In genomic region chr1:181889670-181890069, GRCm38 (mm10) we compare ENCODE assay signal across 21 mouse cellular contexts. TPM values are rescaled to one million over a fixed set of nuclear protein-coding genes. Genes with fewer than 3 reads are reported as not detected.
DNase-seq lines count a peak whose midpoint lies in the region; TF ChIP-seq lines count a peak whose summit lies in the region.
"Had no signal": no experiment of that assay in that cellular context is flagged by ENCODE, and none has a peak within 500 bp of the region (broad histone marks: within the 10 kb centered on the region; RNA-seq: fewer than 3 reads in every experiment).

No protein-coding gene starts in this region.

- peak; percentile 74 for DNase-seq in heart, adult 11 months
- DNase-seq in heart, postnatal 14 days, result no peak
- peak; percentile 17 for DNase-seq in lung, adult 2 months
- no peak for DNase-seq in lung, postnatal 14 days
- no peak for DNase-seq in CH12.LX (ENCODE audit: extremely low read depth)
- DNase-seq: adrenal gland, adult 2 months; adrenal gland, postnatal 10 days; adrenal gland, postnatal 25 days; B cell, adult 2 months; cerebellum, adult 11 months; cerebellum, adult 18-20 months; cerebellum, adult 8-10 months; cerebellum, adult 9-11 months; cerebellum, postnatal 14 days; cerebellum, postnatal 36 days; embryo, embryonic 11 days had no signal

- TF ChIP-seq POLR2A in lung, adult 2 months (IDR thresholded peaks at IDR 0.05; ENCODE audit: borderline replicate concordance, extremely low read depth, low read depth, low read length), result no peak
- no peak for TF ChIP-seq POLR2A in CH12.LX (IDR thresholded peaks at IDR 0.05; ENCODE audit: low read depth, low read length)

- no peak overlapping the region for H3K9ac ChIP-seq in CH12.LX (ENCODE audit: insufficient read depth, low read depth)
- H3K9ac ChIP-seq: embryonic facial prominence, embryonic 15.5 days; forebrain, embryonic 12.5 days had no signal

- H3K27ac ChIP-seq in CH12.LX (ENCODE audit: insufficient read depth, low read depth), result no peak overlapping the region
- H3K27ac ChIP-seq: embryonic facial prominence, embryonic 13.5 days; embryonic facial prominence, embryonic 15.5 days; forebrain, embryonic 12.5 days had no signal

- intact Hi-C loops in heart, postnatal 14 days (cut with DNase I), result loop anchor here (1.0 to 2.0 kb wide), 3 partner anchors 226 to 651 kb away; no protein-coding TSS in a partner anchor

- 76% methylated on average over 7 of the region's 7 CpGs for WGBS in lung, adult 2 months

- no peak overlapping the region for H3K4me3 ChIP-seq in lung, adult 2 months (replicated peaks; ENCODE audit: extremely low read depth, low read depth, low read length)
- no peak overlapping the region for H3K4me3 ChIP-seq in CH12.LX (replicated peaks in 1 of 3; ENCODE audit: low read depth in 2 of 3, low read length in 2 of 3, poor library complexity in 1 of 3)
- H3K4me3 ChIP-seq: embryonic facial prominence, embryonic 13.5 days; embryonic facial prominence, embryonic 15.5 days; erythroblast, embryonic 14.5 days; forebrain, embryonic 10.5 days; forebrain, embryonic 12.5 days had no signal

- H3K27me3 ChIP-seq in CH12.LX (replicated peaks), result no peaks in the 10 kb centered on the region
- H3K27me3 ChIP-seq: embryonic facial prominence, embryonic 13.5 days; embryonic facial prominence, embryonic 15.5 days; forebrain, embryonic 12.5 days had no signal

- dilution Hi-C loops in CH12.LX (cut with MboI; ENCODE audit: extremely low pct_ligation_motif_present, extremely low pct_unique_long_range_greater_than_20kb, low sequenced_read_pairs), result no loop called here

- H3K79me2 ChIP-seq in CH12.LX (replicated peaks; ENCODE audit: control insufficient read depth, extremely low read depth, insufficient read depth, poor library complexity, severe bottlenecking), result no peaks in the 10 kb centered on the region

- no peaks in the 10 kb centered on the region for H3K4me1 ChIP-seq in lung, adult 2 months (ENCODE audit: control insufficient read depth, insufficient read depth, low read length)
- peaks cover 14 to 24% of the 10 kb centered on the region in 2 experiments for H3K4me1 ChIP-seq in CH12.LX (ENCODE audit: control insufficient read depth in 1 of 2, insufficient read depth in 2 of 2)
- H3K4me1 ChIP-seq: embryonic facial prominence, embryonic 15.5 days had no signal

- TF ChIP-seq EP300 in CH12.LX (IDR thresholded peaks at IDR 0.05; ENCODE audit: low read length), result no peak

- 0 out of 2 replicates have a peak overlapping the region, but pooled peaks have one; percentile 4 for H3K4me2 ChIP-seq in CH12.LX (ENCODE audit: insufficient read depth, low read depth, poor library complexity, severe bottlenecking)
- H3K4me2 ChIP-seq: forebrain, embryonic 12.5 days had no signal

- no peaks in the 10 kb centered on the region for H3K36me3 ChIP-seq in CH12.LX (replicated peaks in 1 of 2; ENCODE audit: control insufficient read depth in 1 of 2, insufficient read depth in 1 of 2, low read length in 1 of 2)
- H3K36me3 ChIP-seq: embryonic facial prominence, embryonic 13.5 days; embryonic facial prominence, embryonic 15.5 days; forebrain, embryonic 10.5 days; forebrain, embryonic 12.5 days had no signal

- in situ Hi-C loops in CH12.LX (cut with MboI; ENCODE audit: low pct_ligation_motif_present, low pct_unique_long_range_greater_than_20kb, low sequenced_read_pairs), result loop anchor here (5.0 to 25.0 kb wide), 3 partner anchors 115 to 623 kb away; partner anchors contain the start of gene Capn2

- no peak for TF ChIP-seq CTCF in lung, adult 2 months (IDR thresholded peaks at IDR 0.05; ENCODE audit: insufficient read depth, low read length)
- no peak for TF ChIP-seq CTCF in CH12.LX (conservative IDR thresholded peaks at IDR 0.05 in 1 of 2, IDR thresholded peaks at IDR 0.05 in 1 of 2; ENCODE audit: low read depth in 2 of 2, low read length in 2 of 2)

- no peak for TF ChIP-seq RAD21 in CH12.LX (IDR thresholded peaks at IDR 0.05; ENCODE audit: low read depth, low read length)

- H3K9me3 ChIP-seq in CH12.LX (replicated peaks; ENCODE audit: low read length), result no peaks in the 10 kb centered on the region
- H3K9me3 ChIP-seq: embryonic facial prominence, embryonic 13.5 days; embryonic facial prominence, embryonic 15.5 days; forebrain, embryonic 10.5 days; forebrain, embryonic 12.5 days had no signal

TF ChIP-seq in CH12.LX, 34 proteins besides CTCF, POLR2A, EP300 and RAD21:
- no peak for TF ChIP-seq JUND (conservative IDR thresholded peaks at IDR 0.05; ENCODE audit: low read depth, low read length)
- peak; percentile 81 for TF ChIP-seq ELF1 (IDR thresholded peaks at IDR 0.05; ENCODE audit: low read depth, low read length)
TF ChIP-seq in CH12.LX: peak in this region for 1.

RNA-seq across cellular contexts. Expression of gene Lbr, which starts 46.8 kb away (rescaled TPM):
- 10 to 100 TPM; 26.5 to 34.2 TPM for total RNA-seq in heart, postnatal 14 days (2021)
- polyA plus RNA-seq in lung, adult 2 months (2012; rRNA removed), result 24.3 and 30.0 TPM in 2 replicates
- total RNA-seq in CH12.LX (2012; rRNA removed) (113 and 133 TPM in 2 replicates), CH12.LX (2014; rRNA removed) (136 and 142 TPM in 2 replicates)
- polyA plus RNA-seq in CH12.LX (2012; ENCODE audit: insufficient read length, low read depth), result 78.4 and 79.1 TPM in 2 replicates

Comparison
In these comparisons a context has a peak if more than half of its experiments do, and no peak if none do; other contexts are left out.
1. DNase-seq: peak in heart, adult 11 months (single experiment) and lung, adult 2 months (single experiment); none in heart, postnatal 14 days (0 of 2), lung, postnatal 14 days (single experiment) and CH12.LX (single experiment).